Mouse (Mus musculus) G1E (cell line): ENCODE measurements around the gene BC030867.

ENCODE experiments used
- CTCF ChIP-seq: IDR thresholded peaks from 2 replicates; pipeline ENCODE4 v1.5.1; 2012; ENCODE audit warnings: low read depth, low read length, inconsistent platforms, mixed read lengths
- GATA1 ChIP-seq: IDR thresholded peaks from 2 replicates; pipeline ENCODE4 v1.6.1; 2012; ENCODE audit warnings: borderline replicate concordance, low read length, inconsistent platforms, mixed read lengths
- POLR2AphosphoS5 ChIP-seq: IDR thresholded peaks from 2 replicates; pipeline ENCODE4 v1.6.1; 2012; ENCODE audit warnings: low read depth, low read length, inconsistent platforms; ENCODE audit not compliant: insufficient replicate concordance

- TF ChIP-seq POLR2AphosphoS5, result no peak
- no peak for TF ChIP-seq GATA1
- peak; percentile 70 for TF ChIP-seq CTCF
Observed at GRCm38 (mm10) chr11:102223166-102223565, 25.5 kb upstream of the BC030867 start.
